Mouse (Mus musculus) A20 (cell line): ENCODE results near the gene Rps12.
"Not testable (repeated sequence)": the region's sequence is repeated elsewhere in the genome, so short reads cannot be mapped to it uniquely, and the experiment has no call there.

ENCODE experiments used
- DNase-seq: peaks from one replicate; pipeline ENCODE4 v3.0.0-alpha.2; 2011; ENCODE audit warnings: low read depth, low spot score

Gene Rps12

GRCm38 (mm10) chr10:23785599-23785998, 1.5 kb downstream of the Rps12 start:
- not testable (repeated sequence) for DNase-seq

DNA sequence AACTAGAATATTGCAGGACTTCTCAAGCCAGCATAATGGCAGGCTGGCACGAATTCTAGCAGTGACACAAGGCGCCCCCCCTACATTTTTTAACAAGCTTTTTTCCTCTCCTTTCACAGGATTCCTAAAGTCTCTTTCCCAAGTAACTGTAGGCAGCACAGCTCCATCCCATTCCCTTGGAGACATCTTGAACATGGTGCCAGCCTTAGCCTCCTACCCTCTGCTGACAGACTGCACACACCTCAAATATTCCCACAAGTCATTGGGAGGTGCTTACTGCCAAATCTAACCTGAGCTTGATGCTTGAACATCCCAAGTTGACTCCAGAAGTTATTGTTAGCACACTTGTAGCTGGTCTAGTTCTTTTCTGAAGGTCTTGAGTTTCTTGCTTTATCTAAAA, 3.0 kb downstream of the Rps12 start:
- no peak for DNase-seq

- no peak for DNase-seq
Measured at GRCm38 (mm10) chr10:23783493-23783884, 3.6 kb downstream of the Rps12 start.

DNA sequence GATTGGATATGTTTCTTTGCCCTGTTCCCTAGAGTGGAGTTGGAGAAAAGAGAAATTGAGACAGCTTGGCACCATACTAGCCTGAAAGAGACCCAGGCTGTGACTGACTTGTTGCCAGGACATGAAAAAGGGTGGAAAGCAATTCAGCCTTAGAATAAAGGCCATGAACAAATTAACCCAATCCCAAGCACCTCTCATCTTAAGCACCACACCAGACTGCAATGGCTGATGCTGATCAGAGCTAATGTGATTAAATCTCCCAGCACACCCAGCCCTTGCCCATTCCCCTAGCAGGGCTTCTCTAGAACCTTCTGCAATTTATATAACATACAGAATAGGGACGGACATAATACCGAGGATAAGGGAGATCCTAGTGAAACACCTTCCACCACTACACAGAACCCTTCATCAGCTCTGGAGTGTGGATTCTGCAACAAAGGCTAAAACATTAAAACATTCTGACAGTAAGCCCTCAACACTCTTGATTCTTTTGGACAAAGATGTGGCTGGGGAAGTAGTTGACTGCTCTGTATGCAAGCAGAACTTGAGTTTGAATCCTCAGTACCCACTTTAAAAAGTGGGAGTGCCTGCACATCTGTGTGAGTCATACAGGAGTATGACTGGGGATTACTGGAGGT, 4.1 kb downstream of the Rps12 start:
- DNase-seq: peak; percentile 24

DNA sequence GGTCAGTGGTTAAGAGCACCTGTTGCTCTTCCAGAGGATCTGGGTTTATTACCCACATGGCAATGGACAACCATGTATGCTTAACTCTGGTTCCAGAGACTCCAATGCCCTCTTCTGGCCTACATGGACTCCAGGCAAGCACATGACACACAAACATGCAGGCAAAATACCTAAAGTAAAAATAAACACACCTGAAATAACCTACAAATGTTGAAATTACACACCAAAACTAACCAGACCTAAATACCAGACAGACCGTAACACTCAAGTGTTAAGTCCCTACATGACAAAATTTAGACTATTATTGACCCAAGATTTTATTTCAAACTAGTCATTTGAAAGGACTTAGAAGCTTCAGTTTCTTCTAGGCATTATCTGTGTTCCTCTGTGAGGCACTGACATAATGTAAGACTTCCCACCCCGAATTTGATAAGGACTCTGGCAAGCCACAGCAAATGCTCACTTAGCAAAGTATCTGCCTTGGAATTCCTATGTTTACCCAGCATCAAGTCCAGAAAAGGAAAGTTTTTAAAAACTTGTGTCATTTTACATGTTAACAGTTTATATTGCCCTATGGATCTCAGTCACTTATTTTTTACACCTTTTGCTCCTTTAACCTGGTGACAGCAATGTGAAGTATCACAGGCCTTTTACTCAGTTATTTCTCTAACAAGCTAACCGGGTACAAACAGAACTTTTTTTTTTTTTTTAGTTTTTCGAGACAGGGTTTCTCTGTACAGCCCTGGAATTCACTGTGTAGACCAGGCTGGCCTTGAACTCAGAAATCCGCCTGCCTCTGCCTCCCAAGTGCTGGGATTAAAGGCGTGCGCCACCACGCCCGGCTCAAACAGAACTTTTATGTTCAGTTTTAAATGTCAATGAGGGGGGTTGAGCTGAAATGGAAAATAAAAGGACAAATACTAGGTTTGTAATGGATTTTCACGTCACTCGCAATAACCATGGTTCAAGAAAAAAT, 5.0 kb downstream of the Rps12 start:
- peak; percentile 26 for DNase-seq

GRCm38 (mm10) chr10:23780539-23781275, 6.4 kb downstream of the Rps12 start:
- peak; percentile 56 for DNase-seq

- DNase-seq: peak; percentile 23
Measured at GRCm38 (mm10) chr10:23777288-23777945, 9.7 kb downstream of the Rps12 start.

DNA sequence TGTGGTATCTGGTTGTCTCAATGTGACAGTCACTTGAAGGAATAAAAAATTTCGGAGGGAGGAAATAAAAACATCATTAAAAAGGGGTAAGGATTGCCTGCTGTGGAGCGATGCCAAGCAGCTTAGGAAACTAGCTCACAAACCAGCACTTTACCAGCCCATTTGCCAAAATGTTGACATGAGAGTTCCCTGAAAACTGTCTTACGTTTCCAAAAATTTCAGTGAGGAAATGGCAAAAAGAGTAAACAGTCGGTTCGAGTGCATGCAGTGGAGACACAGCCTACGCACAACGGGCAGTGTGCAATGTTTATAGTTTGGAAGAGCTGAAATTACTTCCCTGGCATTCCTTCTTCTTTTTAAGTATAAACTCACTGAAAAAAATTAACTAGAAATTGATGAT, 32.9 kb downstream of the Rps12 start:
- no peak for DNase-seq
